Mouse (Mus musculus) c-Kit-negative CD71-positive TER-119-positive erythroid progenitor cells, embryonic 14.5 days (primary cell): ENCODE measurements around the gene Gale.
"Not testable (repeated sequence)": the region's sequence is repeated elsewhere in the genome, so short reads cannot be mapped to it uniquely, and the experiment has no call there.

Experiments
- DNase-seq: peaks from one replicate; pipeline ENCODE4 v3.0.0-alpha.2; 2013; ENCODE audit warnings: low read depth, low spot score

Gene Gale

GRCm38 (mm10) chr4:135963457-135964193, at the start of gene Gale:
Gene Gale, plus strand, starts transcription at chr4:135963727.
- DNase-seq = peak; percentile 95

GRCm38 (mm10) chr4:135918635-135919279, 44.8 kb upstream of the Gale start:
- DNase-seq = no peak

- no peak for DNase-seq
These were observed 44.3 kb upstream of the Gale start for GRCm38 (mm10) chr4:135919280-135919639.

GRCm38 (mm10) chr4:135920304-135921241, 43.0 kb upstream of the Gale start, which contains the start of gene Fuca1:
Gene Fuca1, plus strand, starts transcription at chr4:135920735.
- DNase-seq = peak; percentile 93

GRCm38 (mm10) chr4:135921257-135922120, 42.0 kb upstream of the Gale start:
- DNase-seq = no peak

- no peak for DNase-seq
These were observed 41.3 kb upstream of the Gale start for GRCm38 (mm10) chr4:135922190-135922589.

- DNase-seq = no peak
These were observed 39.1 kb upstream of the Gale start for GRCm38 (mm10) chr4:135924418-135924817.

- DNase-seq = no peak
These were observed 38.2 kb upstream of the Gale start for GRCm38 (mm10) chr4:135925341-135925740.

- DNase-seq = no peak
These were observed 37.2 kb upstream of the Gale start for GRCm38 (mm10) chr4:135926195-135926808.

- DNase-seq = no peak
These were observed 36.7 kb upstream of the Gale start for GRCm38 (mm10) chr4:135926861-135927260.

GRCm38 (mm10) chr4:135928376-135928775, 35.2 kb upstream of the Gale start:
- no peak for DNase-seq

- DNase-seq = no peak
These were observed 34.1 kb upstream of the Gale start for GRCm38 (mm10) chr4:135929405-135929804.

GRCm38 (mm10) chr4:135929828-135930227, 33.7 kb upstream of the Gale start:
- DNase-seq = no peak

- DNase-seq = no peak
These were observed 33.3 kb upstream of the Gale start for GRCm38 (mm10) chr4:135930239-135930638.

- DNase-seq = no peak
These were observed 31.7 kb upstream of the Gale start for GRCm38 (mm10) chr4:135931832-135932231.

GRCm38 (mm10) chr4:135934708-135935500, 28.6 kb upstream of the Gale start:
- DNase-seq = no peak

- no peak for DNase-seq
These were observed 28.0 kb upstream of the Gale start for GRCm38 (mm10) chr4:135935502-135935901.

- no peak for DNase-seq
These were observed 24.7 kb upstream of the Gale start for GRCm38 (mm10) chr4:135938858-135939257.

GRCm38 (mm10) chr4:135941026-135941425, 22.5 kb upstream of the Gale start:
- DNase-seq = not testable (repeated sequence)

- no peak for DNase-seq
These were observed 21.3 kb upstream of the Gale start for GRCm38 (mm10) chr4:135942193-135942592.
